Mouse (Mus musculus) kidney, adult 10 weeks (tissue): ENCODE measurements around the gene Mbnl2. TPM values are rescaled to one million over a fixed set of nuclear protein-coding genes. Genes with fewer than 3 reads are reported as not detected.

Experiments used
- polyA plus RNA-seq: library from polyadenylated mRNA; stranded (reverse); fragments of 350-450 nt; fragmentation: Illumina TruSeq; extraction: RNeasy Lipid Tissue Mini Kit (QIAGEN cat#74804); gene quantifications from one replicate; pipeline ENCODE4 v1.2.3, GENCODE M21; 2014; ENCODE audit warnings: low read depth, low replicate concordance

Mbnl2 gene
- 230 TPM for polyA plus RNA-seq

GRCm38 (mm10) chr14:120275246-120276238 is at the start of gene Mbnl2:
Gene Mbnl2 (plus strand): TSS chr14:120275669.

GRCm38 (mm10) chr14:120477982-120478568 is 202.6 kb downstream of the Mbnl2 start, which contains the start of gene Rap2a:
Gene Rap2a (plus strand): TSS chr14:120478444.

Other genes starting within 250 kb of the Mbnl2 start
- 44.1 TPM for gene Oxgr1, start 233.2 kb upstream of the Mbnl2 start, polyA plus RNA-seq
- gene Rap2a, start 202.8 kb downstream of the Mbnl2 start, polyA plus RNA-seq, result 19.6 TPM